Mouse (Mus musculus) heart, postnatal 36 days (tissue): ENCODE data around the gene Slc34a1. TPM values are rescaled to one million over a fixed set of nuclear protein-coding genes. Genes with fewer than 3 reads are reported as not detected.

ENCODE experiments used
- DNase-seq, 2 experiments: peaks; one replicate each; pipeline ENCODE4 v3.0.0; 2021 to 2022
- intact Hi-C: fragments of 180-260 bp; cut with DNase I; formaldehyde crosslinking; loops from one replicate; pipeline ENCODE4 v1.15.1; 2025
- microRNA-seq, 2 experiments: library from miRNA; unstranded; fragments of <30 nt; microRNA quantifications; one replicate each; pipeline ENCODE4 v1.2.0; 2021; ENCODE audit warnings: borderline number of aligned reads in 2 of 2
- total RNA-seq, 2 experiments: library from RNA; stranded (reverse); gene quantifications; 2 replicates each; pipeline ENCODE4 v1.2.3; 2021

Slc34a1 gene
- total RNA-seq, 2 experiments from 2014 or later = not detected

DNA sequence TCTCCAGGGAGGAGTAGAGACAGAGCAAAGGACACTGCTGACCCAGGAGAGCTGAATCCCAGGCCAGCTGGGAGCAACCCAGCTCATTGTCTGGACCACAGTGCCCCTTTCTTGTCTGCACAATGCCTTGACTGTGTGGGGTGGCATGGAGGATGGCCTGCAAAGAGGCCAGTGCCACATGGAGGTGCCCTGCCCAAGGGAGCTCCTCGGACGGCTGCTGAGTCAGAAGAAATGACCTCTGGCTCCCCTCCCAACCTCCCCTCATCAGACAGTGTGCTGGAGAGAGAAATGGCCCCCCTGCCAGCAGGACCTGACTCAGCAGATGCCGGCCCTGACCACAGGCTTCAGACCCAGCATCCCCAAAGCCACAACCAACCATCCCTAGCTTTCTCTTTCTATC is 67.2 kb downstream of the Slc34a1 start:
- intact Hi-C loops = no loop called here
- no peak for DNase-seq

Small RNA genes lying within 50 kb of the gene (microRNA-seq; reads per million reads assigned to microRNA genes)
- 1.4 to 3.4 reads per million in 2 experiments for gene Mir6943

Other genes with a start within 250 kb of the Slc34a1 start
- gene Fgfr4, start 245.5 kb upstream of the Slc34a1 start, total RNA-seq = under 1 TPM; 0.36 to 0.73 TPM
- 10 to 100 TPM; 57.8 to 62.0 TPM for gene Nsd1, start 188.4 kb upstream of the Slc34a1 start, total RNA-seq
- 10 to 100 TPM; 46.7 to 52.5 TPM for gene Prelid1, start 77.7 kb upstream of the Slc34a1 start, total RNA-seq
- gene Rab24, start 76.2 kb upstream of the Slc34a1 start, total RNA-seq = 10 to 100 TPM; 39.2 to 40.5 TPM
- under 1 TPM; 0.33 to 0.53 TPM for gene Mxd3, start 68.4 kb upstream of the Slc34a1 start, total RNA-seq
- gene Lman2, start 35.4 kb upstream of the Slc34a1 start, total RNA-seq = 10 to 100 TPM; 47.7 to 48.1 TPM
- gene Rgs14, start 28.5 kb upstream of the Slc34a1 start, total RNA-seq = 1 to 10 TPM in 1 of 2 experiments, under 1 TPM in 1; 0.47 to 1.0 TPM
- not detected for gene Pfn3, start 17.0 kb downstream of the Slc34a1 start, total RNA-seq
- not detected for gene F12, start 28.6 kb downstream of the Slc34a1 start, total RNA-seq
- gene Grk6, start 46.9 kb downstream of the Slc34a1 start, total RNA-seq = 10 to 100 TPM; 17.6 to 18.1 TPM
- gene Prr7, start 66.1 kb downstream of the Slc34a1 start, total RNA-seq = under 1 TPM; 0.58 to 0.70 TPM
- gene Dbn1, start 89.9 kb downstream of the Slc34a1 start, total RNA-seq = 1 to 10 TPM; 9.4 to 9.6 TPM
- 10 to 100 TPM; 49.3 to 49.9 TPM for gene Pdlim7, start 115.5 kb downstream of the Slc34a1 start, total RNA-seq
- 1 to 10 TPM; 2.2 to 2.7 TPM for gene Dok3, start 131.1 kb downstream of the Slc34a1 start, total RNA-seq
- 10 to 100 TPM; 14.4 to 14.7 TPM for gene Ddx41, start 138.5 kb downstream of the Slc34a1 start, total RNA-seq
- 10 to 100 TPM; 13.7 to 18.1 TPM for gene Fam193b, start 172.9 kb downstream of the Slc34a1 start, total RNA-seq
- 10 to 100 TPM; 85.3 to 86.2 TPM for gene Tmed9, start 175.5 kb downstream of the Slc34a1 start, total RNA-seq
- gene B4galt7, start 201.7 kb downstream of the Slc34a1 start, total RNA-seq = 1 to 10 TPM; 9.0 to 9.7 TPM
- 10 to 100 TPM; 12.5 TPM for gene Caml, start 224.8 kb downstream of the Slc34a1 start, total RNA-seq
- 10 to 100 TPM; 21.4 to 23.2 TPM for gene Ddx46, start 236.8 kb downstream of the Slc34a1 start, total RNA-seq